In the genomic region with DNA sequence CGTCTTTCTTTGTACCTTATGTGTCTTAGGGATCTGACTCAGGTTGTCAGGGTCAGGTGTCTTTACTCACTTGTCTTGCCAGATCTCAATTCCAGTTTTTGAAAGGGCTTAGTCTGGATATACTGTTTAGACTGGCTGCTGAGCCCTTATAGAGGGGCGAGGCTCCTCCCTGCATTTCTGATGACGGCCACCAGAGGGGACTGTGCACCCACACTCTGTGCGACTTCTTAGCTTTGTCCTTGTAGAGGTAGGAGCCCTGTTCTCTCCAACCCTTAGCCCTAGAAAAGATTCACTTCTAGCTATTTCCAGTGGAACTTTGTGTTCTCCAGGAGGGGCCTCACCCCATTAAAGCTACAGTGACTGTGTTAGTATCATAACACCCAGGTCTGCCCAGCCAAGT, we compare ENCODE assay signal across 8 mouse cellular contexts.
A peak's percentile ranks its signal among the peaks of the same experiment; 100 is the strongest.
DNase-seq lines count a peak whose midpoint lies in the region; ATAC-seq lines count a peak whose summit lies in the region.

No protein-coding gene starts in this region.

- H3K27ac ChIP-seq in forebrain, embryonic 13.5 days, result no peak overlapping the region

- H3K27me3 ChIP-seq in forebrain, embryonic 13.5 days, result no peaks in the 10 kb centered on the region

- H3K4me2 ChIP-seq in forebrain, embryonic 13.5 days, result no peak overlapping the region

- H3K9ac ChIP-seq in forebrain, embryonic 13.5 days, result no peak overlapping the region

- no peaks in the 10 kb centered on the region for H3K9me3 ChIP-seq in forebrain, embryonic 13.5 days (replicated peaks)

- peak; percentile 86 for DNase-seq in brain, adult 2 months (ENCODE audit: low read depth, low spot score)
- peak; percentile 67 for DNase-seq in layer of hippocampus, adult 9-11 months
- peak; percentile 89 for DNase-seq in lung, postnatal 10 days
- peak; percentile 78 for DNase-seq in ovary, postnatal 36 days (ENCODE audit: low spot score)
- DNase-seq in thymus, postnatal 10 days (ENCODE audit: low spot score in 2 of 2), result peak; percentile 61 to 85

- H3K4me1 ChIP-seq in forebrain, embryonic 13.5 days, result no peaks in the 10 kb centered on the region

- H3K36me3 ChIP-seq in forebrain, embryonic 13.5 days (ENCODE audit: poor library complexity, severe bottlenecking), result no peaks in the 10 kb centered on the region

- H3K4me3 ChIP-seq in forebrain, embryonic 13.5 days, result no peak overlapping the region

- ATAC-seq in CD4-positive, CD25-positive, alpha-beta regulatory T cell, adult 4 months, result peak; percentile 97
- ATAC-seq in forebrain, embryonic 13.5 days, result peak; percentile 89
- peak; percentile 75 to 93; a peak in 3 of 4 replicates for ATAC-seq in hematopoietic stem cell, adult 5-6 weeks (replicated peaks in 1 of 2; ENCODE audit: insufficient read depth in 1 of 2, low FRiP score in 2 of 2, low TSS enrichment in 1 of 2, low read depth in 1 of 2, poor library complexity in 2 of 2, severe bottlenecking in 2 of 2)

- 13% methylated on average over 4 of the region's 4 CpGs for WGBS in forebrain, embryonic 13.5 days
